Comparison of ENCODE assay signal across 8 mouse cellular contexts in genomic region chr15:88862881-88863694, GRCm38 (mm10). TPM values are rescaled to one million over a fixed set of nuclear protein-coding genes. Genes with fewer than 3 reads are reported as not detected.
DNase-seq lines count a peak whose midpoint lies in the region; ATAC-seq lines count a peak whose summit lies in the region.

No protein-coding gene starts in this region.

- H3K36me3 ChIP-seq in forebrain, embryonic 15.5 days = peaks cover 21% of the 10 kb centered on the region
- H3K36me3 ChIP-seq in intestine, embryonic 14.5 days (ENCODE audit: control insufficient read depth, insufficient read depth, low read length) = peaks cover 21% of the 10 kb centered on the region
- H3K36me3 ChIP-seq in limb, embryonic 10.5 days = peaks cover 35% of the 10 kb centered on the region
- peaks cover 29% of the 10 kb centered on the region for H3K36me3 ChIP-seq in midbrain, embryonic 14.5 days (ENCODE audit: control insufficient read depth, insufficient read depth, low read length)
- peaks cover 24% of the 10 kb centered on the region for H3K36me3 ChIP-seq in stomach, embryonic 15.5 days

- peak overlapping the region; percentile 88 for H3K4me2 ChIP-seq in forebrain, embryonic 15.5 days (replicated peaks)
- peak overlapping the region; percentile 85 for H3K4me2 ChIP-seq in intestine, embryonic 14.5 days (ENCODE audit: low read length)
- H3K4me2 ChIP-seq in midbrain, embryonic 14.5 days (ENCODE audit: low read length) = peak overlapping the region; percentile 87
- peak overlapping the region; percentile 86 for H3K4me2 ChIP-seq in stomach, embryonic 15.5 days

- H3K9ac ChIP-seq in forebrain, embryonic 15.5 days (replicated peaks) = peak overlapping the region; percentile 97
- H3K9ac ChIP-seq in intestine, embryonic 14.5 days (ENCODE audit: low read length) = peak overlapping the region; percentile 83
- H3K9ac ChIP-seq in midbrain, embryonic 14.5 days (replicated peaks; ENCODE audit: low read length) = peak overlapping the region; percentile 84
- peak overlapping the region; percentile 69 for H3K9ac ChIP-seq in stomach, embryonic 15.5 days

- H3K9me3 ChIP-seq in forebrain, embryonic 15.5 days = no peaks in the 10 kb centered on the region
- H3K9me3 ChIP-seq in intestine, embryonic 14.5 days (ENCODE audit: control insufficient read depth, low read length) = no peaks in the 10 kb centered on the region
- H3K9me3 ChIP-seq in limb, embryonic 10.5 days (replicated peaks) = no peaks in the 10 kb centered on the region
- H3K9me3 ChIP-seq in midbrain, embryonic 14.5 days (ENCODE audit: control insufficient read depth, low read length) = no peaks in the 10 kb centered on the region
- no peaks in the 10 kb centered on the region for H3K9me3 ChIP-seq in stomach, embryonic 15.5 days

- WGBS in forebrain, embryonic 15.5 days = under 1% methylated on average over 98 of the region's 98 CpGs
- under 1% methylated on average over 95 of the region's 98 CpGs for WGBS in intestine, embryonic 14.5 days
- under 1% methylated on average over 98 of the region's 98 CpGs for WGBS in limb, embryonic 10.5 days
- WGBS in midbrain, embryonic 14.5 days = under 1% methylated on average over 98 of the region's 98 CpGs
- WGBS in stomach, embryonic 15.5 days = under 1% methylated on average over 92 of the region's 98 CpGs

- H3K27me3 ChIP-seq in forebrain, embryonic 15.5 days = no peaks in the 10 kb centered on the region
- H3K27me3 ChIP-seq in intestine, embryonic 14.5 days (replicated peaks; ENCODE audit: control insufficient read depth, insufficient read depth, low read length) = no peaks in the 10 kb centered on the region
- H3K27me3 ChIP-seq in limb, embryonic 10.5 days (ENCODE audit: low read depth, poor library complexity, severe bottlenecking) = no peaks in the 10 kb centered on the region
- no peaks in the 10 kb centered on the region for H3K27me3 ChIP-seq in midbrain, embryonic 14.5 days (ENCODE audit: control insufficient read depth, insufficient read depth, low read length)
- no peaks in the 10 kb centered on the region for H3K27me3 ChIP-seq in stomach, embryonic 15.5 days (replicated peaks)

- peak overlapping the region; percentile 89 for H3K4me3 ChIP-seq in brown adipose tissue, adult 24 weeks (ENCODE audit: insufficient read depth, low read depth, low read length)
- H3K4me3 ChIP-seq in forebrain, embryonic 15.5 days = peak overlapping the region; percentile 98
- peak overlapping the region; percentile 82 for H3K4me3 ChIP-seq in intestine, embryonic 14.5 days (ENCODE audit: low read depth, low read length)
- H3K4me3 ChIP-seq in limb, embryonic 10.5 days = peak overlapping the region; percentile 93
- peak overlapping the region; percentile 95 for H3K4me3 ChIP-seq in midbrain, embryonic 14.5 days (replicated peaks; ENCODE audit: low read depth, low read length)
- H3K4me3 ChIP-seq in stomach, embryonic 15.5 days (replicated peaks) = peak overlapping the region; percentile 78

- peak; percentile 68 for DNase-seq in CD4-positive, CD25-positive, alpha-beta regulatory T cell, adult 2 months (ENCODE audit: low read depth, low spot score)
- DNase-seq in intestine, embryonic 14.5 days (ENCODE audit: low spot score) = peak; percentile 85
- DNase-seq in limb, embryonic 10.5 days (ENCODE audit: low spot score) = peak; percentile 74
- DNase-seq in midbrain, embryonic 14.5 days = peak; percentile 67

- no peak for ATAC-seq in CD4-positive, CD25-positive, alpha-beta regulatory T cell, adult 4 months
- ATAC-seq in forebrain, embryonic 15.5 days (replicated peaks) = peak; percentile 14; the same call in 1 of the 2 replicates
- ATAC-seq in intestine, embryonic 14.5 days (replicated peaks; ENCODE audit: low FRiP score, low TSS enrichment, low read depth) = peak; percentile 17; the same call in 1 of the 2 replicates
- peak; percentile 0; the same call in 1 of the 2 replicates for ATAC-seq in midbrain, embryonic 14.5 days (ENCODE audit: low FRiP score, low TSS enrichment)
- ATAC-seq in stomach, embryonic 15.5 days (ENCODE audit: insufficient read depth, low FRiP score, low read depth) = no peak; the same call in 1 of the 2 replicates

- peak overlapping the region; percentile 88 for H3K27ac ChIP-seq in brown adipose tissue, adult 24 weeks (replicated peaks; ENCODE audit: low read depth, low read length)
- peak overlapping the region; percentile 99 for H3K27ac ChIP-seq in forebrain, embryonic 15.5 days (replicated peaks)
- peak overlapping the region; percentile 96 for H3K27ac ChIP-seq in intestine, embryonic 14.5 days (ENCODE audit: low read depth)
- peak overlapping the region; percentile 96 for H3K27ac ChIP-seq in limb, embryonic 10.5 days
- H3K27ac ChIP-seq in midbrain, embryonic 14.5 days (replicated peaks; ENCODE audit: low read depth, low read length) = peak overlapping the region; percentile 98
- H3K27ac ChIP-seq in stomach, embryonic 15.5 days = peak overlapping the region; percentile 97

- peaks cover 33% of the 10 kb centered on the region for H3K4me1 ChIP-seq in brown adipose tissue, adult 24 weeks (ENCODE audit: control insufficient read depth, insufficient read depth, insufficient read length, low read length)
- peaks cover 23% of the 10 kb centered on the region for H3K4me1 ChIP-seq in forebrain, embryonic 15.5 days
- H3K4me1 ChIP-seq in intestine, embryonic 14.5 days (replicated peaks; ENCODE audit: control insufficient read depth, insufficient read depth, low read length) = peaks cover 33% of the 10 kb centered on the region
- H3K4me1 ChIP-seq in limb, embryonic 10.5 days = peaks cover 75% of the 10 kb centered on the region
- H3K4me1 ChIP-seq in midbrain, embryonic 14.5 days (ENCODE audit: control insufficient read depth, insufficient read depth, low read length) = peaks cover 17% of the 10 kb centered on the region
- peaks cover 45% of the 10 kb centered on the region for H3K4me1 ChIP-seq in stomach, embryonic 15.5 days

RNA-seq across cellular contexts. Expression of gene Pim3, which starts 1.1 kb away (rescaled TPM):
- polyA plus RNA-seq in CD4-positive, CD25-positive, alpha-beta regulatory T cell, adult 4 months (2017; shearing (Covaris generic)) = 1 to 10 TPM; 1.5 to 4.3 TPM
- 29.2 and 73.9 TPM in 2 replicates for polyA plus RNA-seq in brown adipose tissue, adult 24 weeks (2012; ENCODE audit: insufficient read depth, insufficient read length, missing spikeins)
- polyA plus RNA-seq in forebrain, embryonic 15.5 days (2015; fragmentation: Nextera tagmentation; extraction: Ambion mirVana) = 69.1 and 70.7 TPM in 2 replicates
- polyA plus RNA-seq in intestine, embryonic 14.5 days (2014; fragmentation: Nextera tagmentation; extraction: Ambion mirVana) = 40.1 and 51.7 TPM in 2 replicates
- polyA plus RNA-seq in limb, embryonic 10.5 days (2016; fragmentation: Nextera tagmentation; extraction: Ambion mirVana) = 46.6 and 48.2 TPM in 2 replicates
- 49.1 and 53.2 TPM in 2 replicates for polyA plus RNA-seq in midbrain, embryonic 14.5 days (2014; fragmentation: Nextera tagmentation; extraction: Ambion mirVana)
- 68.7 and 74.8 TPM in 2 replicates for polyA plus RNA-seq in stomach, embryonic 15.5 days (2015; fragmentation: Nextera tagmentation; extraction: Ambion mirVana)

RNA-seq across cellular contexts. Expression of gene Creld2, which starts 43.6 kb away (rescaled TPM):
- polyA plus RNA-seq in CD4-positive, CD25-positive, alpha-beta regulatory T cell, adult 4 months (2017; shearing (Covaris generic)) = 10 to 100 TPM; 24.7 to 25.1 TPM
- polyA plus RNA-seq in brown adipose tissue, adult 24 weeks (2012; ENCODE audit: insufficient read depth, insufficient read length, missing spikeins) = 7.8 and 12.6 TPM in 2 replicates
- 58.5 and 59.5 TPM in 2 replicates for polyA plus RNA-seq in forebrain, embryonic 15.5 days (2015; fragmentation: Nextera tagmentation; extraction: Ambion mirVana)
- 79.9 and 95.1 TPM in 2 replicates for polyA plus RNA-seq in intestine, embryonic 14.5 days (2014; fragmentation: Nextera tagmentation; extraction: Ambion mirVana)
- 98.5 and 99.0 TPM in 2 replicates for polyA plus RNA-seq in limb, embryonic 10.5 days (2016; fragmentation: Nextera tagmentation; extraction: Ambion mirVana)
- polyA plus RNA-seq in midbrain, embryonic 14.5 days (2014; fragmentation: Nextera tagmentation; extraction: Ambion mirVana) = 49.6 and 53.8 TPM in 2 replicates
- polyA plus RNA-seq in stomach, embryonic 15.5 days (2015; fragmentation: Nextera tagmentation; extraction: Ambion mirVana) = 124 and 125 TPM in 2 replicates

RNA-seq across cellular contexts. Expression of gene Alg12, which starts 44.0 kb away (rescaled TPM):
- polyA plus RNA-seq in CD4-positive, CD25-positive, alpha-beta regulatory T cell, adult 4 months (2017; shearing (Covaris generic)) = 10 to 100 TPM; 17.1 to 23.5 TPM
- polyA plus RNA-seq in brown adipose tissue, adult 24 weeks (2012; ENCODE audit: insufficient read depth, insufficient read length, missing spikeins) = 6.0 and 7.2 TPM in 2 replicates
- 7.8 and 8.5 TPM in 2 replicates for polyA plus RNA-seq in forebrain, embryonic 15.5 days (2015; fragmentation: Nextera tagmentation; extraction: Ambion mirVana)
- polyA plus RNA-seq in intestine, embryonic 14.5 days (2014; fragmentation: Nextera tagmentation; extraction: Ambion mirVana) = 11.8 and 13.6 TPM in 2 replicates
- 10.8 and 12.3 TPM in 2 replicates for polyA plus RNA-seq in limb, embryonic 10.5 days (2016; fragmentation: Nextera tagmentation; extraction: Ambion mirVana)
- 7.1 and 8.1 TPM in 2 replicates for polyA plus RNA-seq in midbrain, embryonic 14.5 days (2014; fragmentation: Nextera tagmentation; extraction: Ambion mirVana)
- polyA plus RNA-seq in stomach, embryonic 15.5 days (2015; fragmentation: Nextera tagmentation; extraction: Ambion mirVana) = 11.6 and 13.4 TPM in 2 replicates

Comparison
In these comparisons a context has a peak if more than half of its experiments do, and no peak if none do; other contexts are left out.
1. ATAC-seq: peak in forebrain, embryonic 15.5 days (single experiment), intestine, embryonic 14.5 days (single experiment) and midbrain, embryonic 14.5 days (single experiment); none in CD4-positive, CD25-positive, alpha-beta regulatory T cell, adult 4 months (single experiment) and stomach, embryonic 15.5 days (single experiment).
2. Peak in every context shown above with its lines, with median percentiles within 50 percentile points of each other: DNase-seq, H3K27ac ChIP-seq, H3K4me3 ChIP-seq, H3K4me2 ChIP-seq and H3K9ac ChIP-seq.